Mouse (Mus musculus) spleen, adult 2 months (tissue): ENCODE measurements around the gene Gm28374. TPM values are rescaled to one million over a fixed set of nuclear protein-coding genes. Genes with fewer than 3 reads are reported as not detected.

Experiments used
- DNase-seq, 2 experiments: peaks; one replicate each; pipeline versions ENCODE4 v3.0.0 to v3.0.0-alpha.2; 2012 to 2021; ENCODE audit warnings: low spot score in 2 of 2, low read depth in 1 of 2
- H3K27ac ChIP-seq: fragments of 200-500 bp; 2 replicates; pipeline ENCODE4 v1.5.1; 2012; ENCODE audit warnings: low read length, inconsistent platforms; ENCODE audit not compliant: insufficient read depth
- H3K27me3 ChIP-seq: fragments of 200-500 bp; 2 replicates; pipeline ENCODE4 v1.6.1; 2012; ENCODE audit warnings: mild to moderate bottlenecking, moderate library complexity, low read length, inconsistent platforms; ENCODE audit not compliant: control insufficient read depth, insufficient read depth
- H3K36me3 ChIP-seq: fragments of 200-500 bp; 2 replicates; pipeline ENCODE4 v1.6.1; 2012; ENCODE audit warnings: mild to moderate bottlenecking, low read length, inconsistent platforms; ENCODE audit not compliant: control insufficient read depth, insufficient read depth
- H3K4me1 ChIP-seq: fragments of 200-500 bp; 2 replicates; pipeline ENCODE4 v1.6.1; 2011; ENCODE audit warnings: inconsistent platforms; ENCODE audit not compliant: control insufficient read depth, insufficient read depth, insufficient read length
- H3K4me3 ChIP-seq: fragments of 200-500 bp; 2 replicates; pipeline ENCODE4 v1.5.1; 2011; ENCODE audit warnings: mild to moderate bottlenecking, inconsistent platforms; ENCODE audit not compliant: insufficient read depth, insufficient read length; ENCODE audit errors: extremely low read depth
- CTCF ChIP-seq: fragments of 200-500 bp; IDR thresholded peaks from 2 replicates; pipeline ENCODE4 v1.5.1; 2011; ENCODE audit warnings: mild to moderate bottlenecking, inconsistent platforms; ENCODE audit not compliant: insufficient read depth, insufficient read length, insufficient replicate concordance; ENCODE audit errors: extremely low read depth
- POLR2A ChIP-seq: fragments of 200-500 bp; IDR thresholded peaks from 2 replicates; pipeline ENCODE4 v1.6.1; 2011; ENCODE audit warnings: low read depth, low read length, inconsistent platforms
- WGBS: fragments of 180-500 bp; shearing (Covaris S2); methylation state at CpG from one replicate; pipeline ENCODE4 v1.1.7; 2018; 5-methylcytosine and 5-hydroxymethylcytosine counted together
- polyA plus RNA-seq: library from polyadenylated mRNA; depleted of rRNA; stranded (reverse); fragments of >200 nt; gene quantifications from 2 replicates; pipeline ENCODE4 v1.2.3, GENCODE M21; 2012

Gene Gm28374
- polyA plus RNA-seq, 1 experiment = not detected

GRCm38 (mm10) chr19:6057313-6058096 lies 24.6 kb downstream of the Gm28374 start, which contains the start of the genes Mrpl49 and Fau:
TSS of gene Mrpl49 (minus strand) at chr19:6057785.
TSS of gene Fau (plus strand) at chr19:6057844.
- WGBS = under 1% methylated on average over 63 of the region's 63 CpGs
- Histone ChIP-seq H3K4me3 (peak within 1 kb of the TSS; percentile 94), H3K27ac (peak within 1 kb of the TSS; percentile 81), H3K27me3 (no peaks in the 10 kb centered on the region), H3K36me3 (peaks cover 29% of the 10 kb centered on the region), H3K4me1 (peaks cover 4% of the 10 kb centered on the region; the same call in 1 of the 2 replicates)
- peak; percentile 78 for TF ChIP-seq POLR2A
- TF ChIP-seq CTCF = no peak
- DNase-seq = peak; percentile 95 to 99

- Histone ChIP-seq H3K36me3 (peaks cover 37% of the 10 kb centered on the region), H3K4me1 (no peaks in the 10 kb centered on the region; the same call in 1 of the 2 replicates), H3K27ac (no peak overlapping the region), H3K27me3 (no peaks in the 10 kb centered on the region), H3K4me3 (peak overlapping the region; percentile 94; the same call in 1 of the 2 replicates)
- TF ChIP-seq CTCF (no peak), POLR2A (no peak)
- WGBS = 55% methylated on average over 4 of the region's 4 CpGs
- DNase-seq = no peak
Measured at GRCm38 (mm10) chr19:6056696-6057095, 25.4 kb downstream of the Gm28374 start.

GRCm38 (mm10) chr19:6054296-6054695 lies 27.8 kb downstream of the Gm28374 start:
- 77% methylated on average over 5 of the region's 5 CpGs for WGBS
- no peak for DNase-seq
- Histone ChIP-seq H3K36me3 (peaks cover 59% of the 10 kb centered on the region), H3K27me3 (no peaks in the 10 kb centered on the region), H3K4me1 (peaks cover 12% of the 10 kb centered on the region; the same call in 1 of the 2 replicates), H3K27ac (no peak overlapping the region), H3K4me3 (no peak overlapping the region)
- no peak for TF ChIP-seq CTCF

GRCm38 (mm10) chr19:6052516-6052915 lies 29.5 kb downstream of the Gm28374 start:
- TF ChIP-seq CTCF (no peak), POLR2A (no peak)
- 89% methylated on average over 7 of the region's 7 CpGs for WGBS
- no peak for DNase-seq
- peaks cover 17% of the 10 kb centered on the region for H3K4me1 ChIP-seq
- H3K36me3 ChIP-seq = peaks cover 65% of the 10 kb centered on the region
- no peak overlapping the region for H3K4me3 ChIP-seq
- no peaks in the 10 kb centered on the region for H3K27me3 ChIP-seq
- H3K27ac ChIP-seq = no peak overlapping the region

GRCm38 (mm10) chr19:6048681-6049410 lies 33.2 kb downstream of the Gm28374 start:
- H3K4me3 ChIP-seq = peak overlapping the region; percentile 97
- no peaks in the 10 kb centered on the region for H3K27me3 ChIP-seq
- WGBS = 54% methylated on average over 11 of the region's 11 CpGs
- TF ChIP-seq CTCF (no peak), POLR2A (peak; percentile 34)
- H3K4me1 ChIP-seq = peaks cover 18% of the 10 kb centered on the region
- peaks cover 53% of the 10 kb centered on the region for H3K36me3 ChIP-seq
- peak overlapping the region; percentile 100 for H3K27ac ChIP-seq
- DNase-seq = peak in 1 of 2 experiments; percentile 61

GRCm38 (mm10) chr19:6047899-6048166 lies 34.2 kb downstream of the Gm28374 start:
- Histone ChIP-seq H3K36me3 (peaks cover 43% of the 10 kb centered on the region), H3K27me3 (no peaks in the 10 kb centered on the region), H3K27ac (peak overlapping the region; percentile 100), H3K4me1 (peaks cover 18% of the 10 kb centered on the region), H3K4me3 (peak overlapping the region; percentile 97)
- TF ChIP-seq POLR2A (no peak), CTCF (no peak)
- 64% methylated on average over 8 of the region's 8 CpGs for WGBS
- no peak for DNase-seq
